Mouse (Mus musculus): ENCODE measurements around the gene Tpi1. TPM values are rescaled to one million over a fixed set of nuclear protein-coding genes. Genes with fewer than 3 reads are reported as not detected.
"Not testable (repeated sequence)": the region's sequence is repeated elsewhere in the genome, so short reads cannot be mapped to it uniquely, and the experiment has no call there.

Gene Tpi1
- total and polyA plus RNA-seq, 2 experiments from 2014 or later = 338 to 354 TPM

GRCm38 (mm10) chr6:124804341-124804740 lies 9.8 kb downstream of the Tpi1 start:
- ATAC-seq (no peak), DNase-seq (no peak)
- Histone ChIP-seq H3K9me3 (ENCODE audit: low read length) (no peaks in the 10 kb centered on the region), H3K4me2 (ENCODE audit: low read depth) (no peak overlapping the region), H3K27ac (ENCODE audit: low read depth, low read length) (no peak overlapping the region), H3K4me3 (ENCODE audit: low read depth, low read length) (no peak overlapping the region), H3K36me3 (ENCODE audit: insufficient read depth) (no peaks in the 10 kb centered on the region), H3K27me3 (ENCODE audit: insufficient read depth, low read length) (no peaks in the 10 kb centered on the region), H3K4me1 (ENCODE audit: insufficient read depth) (peaks cover 6% of the 10 kb centered on the region; the same call in 1 of the 2 replicates), H3K9ac (no peak overlapping the region)
- no peak for TF ChIP-seq CTCF (IDR thresholded peaks at IDR 0.05; ENCODE audit: low read depth)
- WGBS = 86% methylated on average over 3 of the region's 3 CpGs

GRCm38 (mm10) chr6:124803691-124804090 lies 10.4 kb downstream of the Tpi1 start:
- H3K27me3 ChIP-seq (ENCODE audit: insufficient read depth, low read length); H3K9ac ChIP-seq; H3K4me3 ChIP-seq (ENCODE audit: low read depth, low read length); DNase-seq; H3K4me1 ChIP-seq (ENCODE audit: insufficient read depth); H3K36me3 ChIP-seq (ENCODE audit: insufficient read depth); ATAC-seq; H3K4me2 ChIP-seq (ENCODE audit: low read depth); H3K27ac ChIP-seq (ENCODE audit: low read depth, low read length); H3K9me3 ChIP-seq (ENCODE audit: low read length): not testable (repeated sequence)
- 97% methylated on average over 4 of the region's 4 CpGs for WGBS

- H3K27me3 ChIP-seq (ENCODE audit: insufficient read depth, low read length) = no peaks in the 10 kb centered on the region
- H3K9ac ChIP-seq = no peak overlapping the region
- no peaks in the 10 kb centered on the region for H3K4me1 ChIP-seq (ENCODE audit: insufficient read depth)
- TF ChIP-seq CTCF (IDR thresholded peaks at IDR 0.05; ENCODE audit: low read depth) = no peak
- no peak overlapping the region for H3K4me3 ChIP-seq (ENCODE audit: low read depth, low read length)
- DNase-seq = no peak
- H3K36me3 ChIP-seq (ENCODE audit: insufficient read depth) = no peaks in the 10 kb centered on the region
- no peak overlapping the region for H3K27ac ChIP-seq (ENCODE audit: low read depth, low read length)
- ATAC-seq = no peak
- WGBS = 77% methylated on average over 3 of the region's 3 CpGs
- H3K4me2 ChIP-seq (ENCODE audit: low read depth) = no peak overlapping the region
- H3K9me3 ChIP-seq (ENCODE audit: low read length) = no peaks in the 10 kb centered on the region
Measured at GRCm38 (mm10) chr6:124803061-124803460, 11.0 kb downstream of the Tpi1 start.

- H3K27me3 ChIP-seq (ENCODE audit: insufficient read depth, low read length); H3K4me1 ChIP-seq (ENCODE audit: insufficient read depth); H3K27ac ChIP-seq (ENCODE audit: low read depth, low read length); H3K4me3 ChIP-seq (ENCODE audit: low read depth, low read length); H3K9me3 ChIP-seq (ENCODE audit: low read length); H3K9ac ChIP-seq; DNase-seq; ATAC-seq; H3K36me3 ChIP-seq (ENCODE audit: insufficient read depth); H3K4me2 ChIP-seq (ENCODE audit: low read depth): not testable (repeated sequence)
- 25% methylated on average over 4 of the region's 9 CpGs for WGBS
Measured at GRCm38 (mm10) chr6:124802400-124802799, 11.7 kb downstream of the Tpi1 start.

- H3K4me1 ChIP-seq (ENCODE audit: insufficient read depth) = no peaks in the 10 kb centered on the region
Measured at GRCm38 (mm10) chr6:124796200-124796599, 17.9 kb downstream of the Tpi1 start.

GRCm38 (mm10) chr6:124795781-124796180 lies 18.3 kb downstream of the Tpi1 start:
- H3K9ac ChIP-seq = no peak overlapping the region
- H3K27me3 ChIP-seq (ENCODE audit: insufficient read depth, low read length) = no peaks in the 10 kb centered on the region
- H3K9me3 ChIP-seq (ENCODE audit: low read length) = no peaks in the 10 kb centered on the region
- H3K36me3 ChIP-seq (ENCODE audit: insufficient read depth) = no peaks in the 10 kb centered on the region
- no peak overlapping the region for H3K4me2 ChIP-seq (ENCODE audit: low read depth)
- DNase-seq (no peak), ATAC-seq (no peak)
- TF ChIP-seq CTCF (IDR thresholded peaks at IDR 0.05; ENCODE audit: low read depth) = no peak
- no peaks in the 10 kb centered on the region for H3K4me1 ChIP-seq (ENCODE audit: insufficient read depth)
- H3K4me3 ChIP-seq (ENCODE audit: low read depth, low read length) = no peak overlapping the region
- H3K27ac ChIP-seq (ENCODE audit: low read depth, low read length) = no peak overlapping the region
- WGBS = 42% methylated on average over 4 of the region's 4 CpGs

More at GRCm38 (mm10) chr6:124796200-124796599, 17.9 kb downstream of the Tpi1 start:
- H3K9ac ChIP-seq = no peak overlapping the region
- no peaks in the 10 kb centered on the region for H3K36me3 ChIP-seq (ENCODE audit: insufficient read depth)
- no peak overlapping the region for H3K4me3 ChIP-seq (ENCODE audit: low read depth, low read length)
- TF ChIP-seq CTCF (IDR thresholded peaks at IDR 0.05; ENCODE audit: low read depth) = no peak
- no peak overlapping the region for H3K27ac ChIP-seq (ENCODE audit: low read depth, low read length)
- no peaks in the 10 kb centered on the region for H3K9me3 ChIP-seq (ENCODE audit: low read length)
- DNase-seq (no peak), ATAC-seq (no peak)
- WGBS = 86% methylated on average over 2 of the region's 2 CpGs
- no peaks in the 10 kb centered on the region for H3K27me3 ChIP-seq (ENCODE audit: insufficient read depth, low read length)
- no peak overlapping the region for H3K4me2 ChIP-seq (ENCODE audit: low read depth)

GRCm38 (mm10) chr6:124791911-124792310 lies 22.2 kb downstream of the Tpi1 start:
- H3K4me2 ChIP-seq (ENCODE audit: low read depth) = no peak overlapping the region
- no peak overlapping the region for H3K9ac ChIP-seq

GRCm38 (mm10) chr6:124790121-124790520 lies 24.0 kb downstream of the Tpi1 start:
- no peaks in the 10 kb centered on the region for H3K4me1 ChIP-seq (ENCODE audit: insufficient read depth)
- no peak overlapping the region for H3K9ac ChIP-seq
- no peaks in the 10 kb centered on the region for H3K9me3 ChIP-seq (ENCODE audit: low read length)
- no peak for TF ChIP-seq CTCF (IDR thresholded peaks at IDR 0.05; ENCODE audit: low read depth)
- no peaks in the 10 kb centered on the region for H3K27me3 ChIP-seq (ENCODE audit: insufficient read depth, low read length)
- no peak for ATAC-seq
- no peaks in the 10 kb centered on the region for H3K36me3 ChIP-seq (ENCODE audit: insufficient read depth)
- 75% methylated on average over 4 of the region's 4 CpGs for WGBS
- H3K4me2 ChIP-seq (ENCODE audit: low read depth) = no peak overlapping the region
- no peak for DNase-seq
- H3K27ac ChIP-seq (ENCODE audit: low read depth, low read length) = no peak overlapping the region
- no peak overlapping the region for H3K4me3 ChIP-seq (ENCODE audit: low read depth, low read length)

More at GRCm38 (mm10) chr6:124791911-124792310, 22.2 kb downstream of the Tpi1 start:
- H3K4me3 ChIP-seq (ENCODE audit: low read depth, low read length) = no peak overlapping the region
- H3K4me1 ChIP-seq (ENCODE audit: insufficient read depth) = no peaks in the 10 kb centered on the region
- no peak for ATAC-seq
- no peaks in the 10 kb centered on the region for H3K27me3 ChIP-seq (ENCODE audit: insufficient read depth, low read length)
- 89% methylated on average over 3 of the region's 3 CpGs for WGBS
- no peak for TF ChIP-seq CTCF (IDR thresholded peaks at IDR 0.05; ENCODE audit: low read depth)
- no peak overlapping the region for H3K27ac ChIP-seq (ENCODE audit: low read depth, low read length)
- no peaks in the 10 kb centered on the region for H3K36me3 ChIP-seq (ENCODE audit: insufficient read depth)
- no peaks in the 10 kb centered on the region for H3K9me3 ChIP-seq (ENCODE audit: low read length)
- DNase-seq = no peak

Data from forebrain, postnatal 0 days (tissue).